Comparison of ENCODE assay signal across 10 mouse cellular contexts in genomic region chr7:81651284-81651683, GRCm38 (mm10). TPM values are rescaled to one million over a fixed set of nuclear protein-coding genes. Genes with fewer than 3 reads are reported as not detected.
DNase-seq lines count a peak whose midpoint lies in the region; ATAC-seq and TF ChIP-seq lines count a peak whose summit lies in the region.
"Had no signal": no experiment of that assay in that cellular context is flagged by ENCODE, and none has a peak within 500 bp of the region (broad histone marks: within the 10 kb centered on the region; RNA-seq: fewer than 3 reads in every experiment).

No protein-coding gene starts in this region.

- DNase-seq in embryo, embryonic 11 days: peak; percentile 14
- DNase-seq in embryo, embryonic 10 days (ENCODE audit: low spot score): no peak
- no peak for DNase-seq in midbrain, embryonic 10.5 days (ENCODE audit: low spot score)
- DNase-seq in midbrain, postnatal 0 days (ENCODE audit: low spot score): no peak
- DNase-seq in hindbrain, embryonic 14.5 days (ENCODE audit: low spot score): no peak
- DNase-seq in cerebellum, postnatal 4 days (ENCODE audit: low spot score in 2 of 2): no peak
- DNase-seq in lung, postnatal 4 days: no peak
- DNase-seq: kidney, postnatal 25 days; thymus, adult 18-20 months had no signal

- no peaks in the 10 kb centered on the region for H3K27me3 ChIP-seq in midbrain, embryonic 10.5 days (ENCODE audit: low read depth, poor library complexity, severe bottlenecking)
- no peaks in the 10 kb centered on the region for H3K27me3 ChIP-seq in midbrain, postnatal 0 days (ENCODE audit: insufficient read depth, low read length)
- no peaks in the 10 kb centered on the region for H3K27me3 ChIP-seq in hindbrain, embryonic 14.5 days (ENCODE audit: control insufficient read depth, insufficient read depth, low read length)
- H3K27me3 ChIP-seq in neural tube, embryonic 13.5 days: no peaks in the 10 kb centered on the region

- peak overlapping the region; percentile 46; the same call in 1 of the 2 replicates for H3K27ac ChIP-seq in midbrain, embryonic 10.5 days (replicated peaks)
- H3K27ac ChIP-seq in midbrain, postnatal 0 days (ENCODE audit: low read depth, low read length): no peak overlapping the region
- H3K27ac ChIP-seq in hindbrain, embryonic 14.5 days: peak overlapping the region; percentile 65
- H3K27ac ChIP-seq in neural tube, embryonic 13.5 days (replicated peaks): peak overlapping the region; percentile 77

- H3K9me3 ChIP-seq in midbrain, embryonic 10.5 days (replicated peaks): no peaks in the 10 kb centered on the region
- no peaks in the 10 kb centered on the region for H3K9me3 ChIP-seq in midbrain, postnatal 0 days (ENCODE audit: low read length)
- no peaks in the 10 kb centered on the region for H3K9me3 ChIP-seq in hindbrain, embryonic 14.5 days (ENCODE audit: control insufficient read depth, low read length)
- no peaks in the 10 kb centered on the region for H3K9me3 ChIP-seq in neural tube, embryonic 13.5 days

- no peak overlapping the region for H3K4me2 ChIP-seq in midbrain, postnatal 0 days (ENCODE audit: low read depth, low read length, poor library complexity, severe bottlenecking)
- H3K4me2 ChIP-seq in hindbrain, embryonic 14.5 days (replicated peaks): no peak overlapping the region
- no peak overlapping the region for H3K4me2 ChIP-seq in neural tube, embryonic 13.5 days

- no peak for TF ChIP-seq CTCF in midbrain, postnatal 0 days (IDR thresholded peaks at IDR 0.05)

- no peaks in the 10 kb centered on the region for H3K36me3 ChIP-seq in midbrain, embryonic 10.5 days
- H3K36me3 ChIP-seq in midbrain, postnatal 0 days (ENCODE audit: insufficient read depth, low read length): no peaks in the 10 kb centered on the region
- H3K36me3 ChIP-seq in hindbrain, embryonic 14.5 days (replicated peaks; ENCODE audit: control insufficient read depth, insufficient read depth): no peaks in the 10 kb centered on the region
- H3K36me3 ChIP-seq in neural tube, embryonic 13.5 days: no peaks in the 10 kb centered on the region

- 76% methylated on average over 5 of the region's 5 CpGs for WGBS in midbrain, embryonic 10.5 days
- WGBS in midbrain, postnatal 0 days: 45% methylated on average over 5 of the region's 5 CpGs
- 29% methylated on average over 5 of the region's 5 CpGs for WGBS in hindbrain, embryonic 14.5 days
- 25% methylated on average over 5 of the region's 5 CpGs for WGBS in neural tube, embryonic 13.5 days

- H3K4me1 ChIP-seq in midbrain, embryonic 10.5 days: peaks cover 52% of the 10 kb centered on the region
- peaks cover 17% of the 10 kb centered on the region for H3K4me1 ChIP-seq in midbrain, postnatal 0 days (ENCODE audit: insufficient read depth, low read length)
- H3K4me1 ChIP-seq in hindbrain, embryonic 14.5 days (replicated peaks; ENCODE audit: control insufficient read depth, insufficient read depth, low read length): peaks cover 80% of the 10 kb centered on the region
- H3K4me1 ChIP-seq in neural tube, embryonic 13.5 days (replicated peaks): peaks cover 85% of the 10 kb centered on the region

- H3K9ac ChIP-seq in midbrain, postnatal 0 days (replicated peaks; ENCODE audit: low read length, poor library complexity, severe bottlenecking): no peak overlapping the region
- H3K9ac ChIP-seq in hindbrain, embryonic 14.5 days: no peak overlapping the region
- no peak overlapping the region for H3K9ac ChIP-seq in neural tube, embryonic 13.5 days

- no peak overlapping the region for H3K4me3 ChIP-seq in midbrain, embryonic 10.5 days
- H3K4me3 ChIP-seq in midbrain, postnatal 0 days (ENCODE audit: low read depth, low read length): no peak overlapping the region
- H3K4me3 ChIP-seq in hindbrain, embryonic 14.5 days (replicated peaks; ENCODE audit: low read length): no peak overlapping the region
- H3K4me3 ChIP-seq in neural tube, embryonic 13.5 days: no peak overlapping the region

- ATAC-seq in midbrain, postnatal 0 days (ENCODE audit: low FRiP score): no peak
- no peak for ATAC-seq in hindbrain, embryonic 14.5 days (ENCODE audit: low FRiP score)
- peak; percentile 36 for ATAC-seq in neural tube, embryonic 13.5 days (ENCODE audit: low read depth)

RNA-seq across cellular contexts. Expression of gene Homer2, which starts 56.0 kb away (rescaled TPM):
- 11.9 and 12.9 TPM in 2 replicates for polyA plus RNA-seq in midbrain, embryonic 10.5 days (2016; fragmentation: Nextera tagmentation; extraction: Ambion mirVana)
- total RNA-seq in midbrain, postnatal 0 days (2014; rRNA removed): 23.7 and 25.6 TPM in 2 replicates
- 23.5 and 29.5 TPM in 2 replicates for polyA plus RNA-seq in midbrain, postnatal 0 days (2015; fragmentation: Nextera tagmentation; extraction: Ambion mirVana)
- 25.7 and 27.8 TPM in 2 replicates for polyA plus RNA-seq in hindbrain, embryonic 14.5 days (2014; fragmentation: Nextera tagmentation; extraction: Ambion mirVana)
- 30.5 and 31.9 TPM in 2 replicates for polyA plus RNA-seq in neural tube, embryonic 13.5 days (2015; fragmentation: Nextera tagmentation; extraction: Ambion mirVana)
